Mouse (Mus musculus) lung, adult 2 months (tissue): ENCODE results near the gene Usp32. TPM values are rescaled to one million over a fixed set of nuclear protein-coding genes. Genes with fewer than 3 reads are reported as not detected.
"Not testable (repeated sequence)": the region's sequence is repeated elsewhere in the genome, so short reads cannot be mapped to it uniquely, and the experiment has no call there.

Experiments used
- DNase-seq: peaks from one replicate; pipeline ENCODE4 v3.0.0; 2022
- H3K4me1 ChIP-seq: fragments of 200-500 bp; 2 replicates; pipeline ENCODE4 v1.6.1; 2011; ENCODE audit warnings: low read length; ENCODE audit not compliant: control insufficient read depth, insufficient read depth
- H3K4me3 ChIP-seq: fragments of 200-500 bp; replicated peaks from 2 replicates; pipeline ENCODE3; 2011; ENCODE audit warnings: low read depth, mild to moderate bottlenecking, control low read depth, low read length; ENCODE audit errors: extremely low read depth
- CTCF ChIP-seq: fragments of 200-500 bp; IDR thresholded peaks from 2 replicates; pipeline ENCODE4 v1.5.1; 2011; ENCODE audit warnings: mild to moderate bottlenecking, low read length, control low read depth; ENCODE audit not compliant: insufficient read depth
- POLR2A ChIP-seq: fragments of 200-500 bp; IDR thresholded peaks from 2 replicates; pipeline ENCODE4 v1.6.1; 2011; ENCODE audit warnings: low read depth, mild to moderate bottlenecking, control low read depth, low read length, borderline replicate concordance; ENCODE audit errors: extremely low read depth
- WGBS: fragments of 180-500 bp; shearing (Covaris S2); methylation state at CpG from one replicate; pipeline ENCODE4 v1.1.7; 2018; 5-methylcytosine and 5-hydroxymethylcytosine counted together
- polyA plus RNA-seq: library from polyadenylated mRNA; depleted of rRNA; stranded (reverse); fragments of >200 nt; gene quantifications from 2 replicates; pipeline ENCODE4 v1.2.3, GENCODE M21; 2012

Usp32 gene
- polyA plus RNA-seq, 1 experiment = 7.9 TPM

DNA sequence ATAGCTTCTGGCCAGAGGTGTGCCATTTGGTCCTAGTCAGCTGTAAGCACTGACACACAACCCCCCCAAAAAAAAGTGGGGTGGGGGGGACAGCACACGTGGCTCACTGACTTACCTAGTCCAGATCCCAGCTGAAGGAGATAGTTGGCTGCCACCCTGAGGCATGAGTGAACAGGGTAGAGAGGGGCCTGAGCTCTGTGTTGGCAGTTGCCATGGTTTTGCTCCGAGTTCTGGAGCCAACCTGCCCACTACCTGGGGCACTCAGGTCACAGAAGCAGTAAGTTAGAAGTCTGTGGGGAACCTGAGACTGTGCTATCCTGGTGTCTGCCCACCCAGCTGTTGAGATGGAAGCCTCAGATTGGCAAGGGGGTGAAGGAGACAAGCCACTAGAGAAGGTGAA, 30.9 kb upstream of the Usp32 start:
- WGBS = 39% methylated on average over 2 of the region's 2 CpGs
- no peak overlapping the region for H3K4me3 ChIP-seq
- DNase-seq = no peak

DNA sequence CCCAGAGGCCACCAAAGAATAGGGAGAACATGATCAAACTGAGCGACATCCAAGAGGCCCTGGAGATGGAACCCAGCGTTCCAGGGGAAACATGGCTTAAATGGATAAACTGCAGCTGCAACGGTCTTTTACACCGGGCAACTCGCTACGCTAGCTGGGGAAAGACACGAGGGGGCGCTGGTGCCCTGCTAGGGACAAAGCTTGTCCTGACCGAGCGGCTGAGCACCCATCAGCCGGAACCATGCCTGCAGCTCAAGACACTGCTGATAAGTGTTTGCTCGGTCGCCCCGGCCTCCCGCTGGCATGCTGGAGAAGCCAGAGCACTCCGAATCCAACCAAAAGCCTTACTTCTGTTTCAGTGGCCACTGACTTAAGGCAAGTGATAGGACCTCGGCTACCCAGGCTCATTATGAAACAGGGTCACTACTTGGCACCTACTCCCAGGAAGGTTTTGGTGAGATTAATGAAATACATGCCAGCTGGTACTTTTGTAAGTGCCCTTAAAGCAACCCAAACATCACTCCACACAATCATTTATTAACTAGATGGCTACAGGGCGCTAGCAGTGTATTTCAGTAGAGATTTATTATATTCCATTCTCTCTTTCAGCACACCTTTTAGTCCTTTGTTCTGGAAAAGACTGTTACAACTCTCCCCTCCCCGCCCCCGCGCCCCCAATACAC, 30.2 kb upstream of the Usp32 start, which contains the start of gene 1700125H20Rik:
TSS of gene 1700125H20Rik (plus strand) at position 347 of the 683 bp plus-strand sequence.
- 12% methylated on average over 21 of the region's 21 CpGs for WGBS
- Histone ChIP-seq H3K4me1 (no peaks in the 10 kb centered on the region), H3K4me3 (peak within 1 kb of the TSS; percentile 36)
- no peak for TF ChIP-seq POLR2A
- peak; percentile 90 for TF ChIP-seq CTCF
- DNase-seq = peak; percentile 88

More for the DNA sequence above, 30.9 kb upstream of the Usp32 start:
- no peak for TF ChIP-seq POLR2A
- H3K4me1 ChIP-seq = no peaks in the 10 kb centered on the region

DNA sequence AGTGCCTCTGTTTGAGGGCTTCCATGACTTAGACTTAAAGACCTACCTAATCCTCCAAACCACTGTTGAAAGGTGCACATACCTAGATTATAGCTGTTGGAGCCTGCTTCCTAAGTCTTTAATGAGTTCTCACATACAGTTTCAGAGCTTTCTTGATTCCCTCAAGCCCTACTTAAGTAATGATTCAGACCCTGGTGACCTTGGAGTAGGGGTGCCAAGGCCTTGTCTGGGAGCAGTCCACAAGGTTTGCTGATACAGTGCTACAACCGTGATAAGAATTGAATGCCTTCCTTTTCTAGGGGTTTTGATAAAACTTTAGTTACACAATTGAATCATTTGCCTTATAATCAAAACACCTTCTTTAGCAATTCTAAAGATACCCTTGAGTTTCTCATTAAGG, 27.5 kb upstream of the Usp32 start:
- TF ChIP-seq POLR2A = no peak
- DNase-seq = no peak
- Histone ChIP-seq H3K4me3 (no peak overlapping the region), H3K4me1 (no peaks in the 10 kb centered on the region)
- WGBS = 69% methylated on average over 1 of the region's 1 CpGs

DNA sequence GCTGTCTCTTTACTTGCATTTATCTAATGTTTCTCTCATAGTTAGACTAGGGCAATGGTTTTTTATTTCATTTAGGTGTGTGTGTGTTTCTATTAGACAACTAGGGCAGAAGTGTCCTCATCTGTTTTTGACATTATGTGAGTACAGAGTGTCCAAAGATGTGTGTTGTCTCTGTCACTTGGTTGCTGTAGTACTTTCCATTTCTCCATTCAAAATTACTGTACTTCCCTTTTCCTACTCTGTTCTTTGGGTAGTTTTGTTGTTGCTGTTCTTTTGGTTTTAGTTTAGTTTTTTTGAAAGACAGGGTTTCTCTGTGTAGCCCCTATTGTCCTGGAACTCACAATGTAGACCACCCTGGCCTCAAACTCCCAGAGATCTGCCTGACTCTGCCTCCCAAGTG, 24.4 kb upstream of the Usp32 start:
- no peak for DNase-seq
- Histone ChIP-seq H3K4me1 (no peaks in the 10 kb centered on the region), H3K4me3 (no peak overlapping the region)
- TF ChIP-seq POLR2A (no peak), CTCF (no peak)

DNA sequence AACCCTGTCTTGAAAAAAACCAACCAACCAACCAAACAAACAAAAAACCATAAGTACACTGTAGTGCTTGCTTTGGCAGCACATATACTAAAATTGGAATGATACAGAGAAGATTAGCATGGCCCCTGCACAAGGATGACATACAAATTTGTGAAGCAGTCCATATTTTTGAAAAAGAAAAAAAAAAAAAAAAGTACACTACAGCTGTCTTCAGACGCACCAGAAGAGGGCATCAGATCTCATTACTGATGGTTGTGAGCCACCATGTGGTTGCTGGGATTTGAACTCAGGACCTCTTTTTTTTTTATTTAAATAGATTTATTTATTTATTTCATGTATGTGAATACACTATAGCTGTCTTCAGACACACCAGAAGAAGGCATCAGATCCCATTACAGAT, 23.1 kb upstream of the Usp32 start:
- not testable (repeated sequence) for H3K4me1 ChIP-seq, H3K4me3 ChIP-seq, DNase-seq
- WGBS = 79% methylated on average over 1 of the region's 1 CpGs

DNA sequence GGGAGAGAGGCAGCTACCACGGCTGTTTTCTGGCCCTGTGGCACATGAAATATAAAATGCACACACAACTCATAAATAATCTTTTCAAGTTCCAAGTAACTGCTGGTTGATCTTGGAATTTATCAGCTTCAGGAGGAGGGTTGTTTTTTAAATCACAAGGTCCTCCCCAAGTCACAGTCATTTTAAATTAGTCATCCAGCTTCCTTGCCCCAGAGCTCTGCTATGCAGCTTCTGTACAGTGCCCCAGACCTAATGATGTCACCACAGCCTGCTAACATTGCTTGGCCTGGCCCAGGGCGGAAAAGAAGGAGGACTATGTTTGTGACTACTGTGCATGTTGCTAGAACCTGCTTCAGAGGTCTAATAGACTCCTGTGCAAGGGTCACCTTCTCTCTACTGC, 17.3 kb upstream of the Usp32 start:
- DNase-seq = no peak
- WGBS = 60% methylated on average over 2 of the region's 2 CpGs
- no peak for TF ChIP-seq CTCF
- TF ChIP-seq POLR2A = no peak
- Histone ChIP-seq H3K4me3 (no peak overlapping the region), H3K4me1 (no peaks in the 10 kb centered on the region)

DNA sequence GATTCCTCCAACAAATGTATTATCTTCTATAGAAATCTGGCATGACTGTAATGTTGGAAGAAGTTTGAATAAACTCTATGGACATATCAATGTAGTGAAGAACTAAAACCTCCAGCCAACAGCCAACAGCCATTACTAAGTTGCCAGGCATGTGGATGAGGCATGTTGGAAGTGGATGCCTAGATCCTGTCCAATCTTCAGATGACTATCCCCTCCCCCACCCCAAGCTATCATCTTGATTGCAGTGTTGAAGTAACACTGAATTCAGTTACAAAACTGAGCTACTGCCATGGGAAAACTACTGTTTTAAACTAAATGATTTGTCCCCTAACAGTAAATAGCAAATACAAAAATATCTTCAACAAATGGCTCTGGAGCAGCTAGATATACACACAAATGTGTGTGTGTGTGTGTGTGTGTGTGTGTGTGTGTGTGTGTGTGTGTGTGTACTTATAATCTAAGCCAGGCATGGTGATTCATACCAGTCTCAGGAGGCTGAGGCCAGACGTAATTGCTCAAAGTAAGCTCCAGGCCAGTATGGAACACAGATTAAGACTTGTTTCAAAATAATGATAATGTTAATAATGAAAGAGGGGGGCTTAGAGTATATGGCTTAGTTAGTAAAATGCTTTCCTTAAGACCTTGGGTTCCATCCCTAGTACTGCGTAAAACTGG, 12.4 kb upstream of the Usp32 start:
- WGBS = 82% methylated on average over 2 of the region's 2 CpGs
- no peaks in the 10 kb centered on the region for H3K4me1 ChIP-seq
- TF ChIP-seq POLR2A = no peak
- TF ChIP-seq CTCF = no peak
- no peak for DNase-seq
- H3K4me3 ChIP-seq = no peak overlapping the region

DNA sequence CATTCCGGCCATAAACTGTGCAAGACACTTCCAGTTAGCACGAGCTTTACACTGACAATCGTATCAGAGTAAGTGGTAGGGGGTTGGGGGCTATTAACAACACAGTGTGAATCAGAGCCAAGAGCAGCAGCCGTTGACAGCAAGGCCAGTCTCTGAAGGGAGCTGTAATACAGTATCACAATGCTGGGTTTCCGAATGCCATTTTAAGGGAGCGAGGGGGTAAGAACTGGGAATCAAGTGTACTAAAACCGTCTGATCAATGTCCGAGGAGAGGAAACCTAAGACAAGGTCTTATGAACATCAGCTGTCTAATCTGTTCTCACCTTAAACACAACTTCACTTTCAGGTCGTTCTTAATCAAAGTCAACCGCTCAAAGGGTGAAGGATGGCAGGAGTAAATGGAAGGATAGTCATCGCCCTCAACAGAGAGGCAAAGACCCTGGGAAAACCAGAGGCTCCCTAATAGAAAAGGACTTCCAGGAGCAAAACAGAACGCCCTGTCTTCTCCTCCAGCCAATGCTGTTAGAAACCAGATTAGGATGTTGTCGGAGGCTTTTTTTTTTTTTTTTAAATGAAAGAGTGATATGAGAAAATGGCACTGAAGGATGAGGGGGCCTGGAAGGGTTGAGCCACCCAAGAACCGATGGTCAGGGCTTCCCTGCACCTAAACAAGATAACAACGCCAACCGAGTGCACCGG, 1.0 kb downstream of the Usp32 start:
- TF ChIP-seq CTCF (no peak), POLR2A (no peak)
- DNase-seq = peak; percentile 14
- Histone ChIP-seq H3K4me3 (peak overlapping the region; percentile 85), H3K4me1 (peaks cover 4% of the 10 kb centered on the region)
- WGBS = 2% methylated on average over 17 of the region's 17 CpGs

DNA sequence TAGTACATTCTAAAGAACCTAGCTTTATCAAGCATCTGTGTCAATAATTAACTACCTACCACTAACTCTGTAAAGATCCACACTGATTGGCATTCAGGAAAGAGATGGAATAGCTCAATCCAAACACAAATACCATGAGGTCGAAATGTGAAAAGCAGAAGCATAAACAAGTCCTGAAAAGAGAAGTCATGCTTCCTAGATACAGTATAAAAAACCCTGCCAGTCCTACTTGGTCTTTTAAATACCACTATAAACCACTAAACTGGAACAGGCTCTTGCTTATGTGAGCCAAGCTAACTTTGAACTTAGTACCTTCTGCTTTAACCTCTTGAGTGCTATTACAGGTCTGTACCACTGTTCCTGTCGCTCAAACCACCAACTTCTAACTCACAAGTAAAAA, 8.4 kb downstream of the Usp32 start:
- WGBS = 42% methylated on average over 2 of the region's 2 CpGs
- DNase-seq = no peak
- Histone ChIP-seq H3K4me3 (no peak overlapping the region), H3K4me1 (peaks cover 3% of the 10 kb centered on the region)
- TF ChIP-seq POLR2A (no peak), CTCF (no peak)

DNA sequence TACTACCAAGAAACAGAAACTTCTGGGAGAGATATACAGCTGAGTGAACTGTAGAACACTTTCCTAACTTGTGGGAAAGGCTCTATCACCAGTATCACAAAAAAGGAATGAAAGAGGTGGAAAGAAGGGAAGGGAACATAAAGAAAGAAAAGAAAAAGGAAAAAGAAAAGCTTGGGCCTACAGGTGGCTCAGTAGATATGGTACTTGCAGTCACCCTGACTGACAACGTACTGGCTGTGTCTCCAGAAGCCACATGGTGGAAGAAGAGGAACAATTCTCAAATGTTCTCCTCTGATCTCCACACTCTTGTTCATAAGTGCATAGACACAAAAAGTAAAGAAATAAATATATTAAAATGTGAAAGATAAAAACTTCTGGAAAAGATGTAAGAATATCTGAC, 11.1 kb downstream of the Usp32 start:
- WGBS = 76% methylated on average over 1 of the region's 1 CpGs
- DNase-seq = no peak
- TF ChIP-seq CTCF (no peak), POLR2A (no peak)
- no peak overlapping the region for H3K4me3 ChIP-seq
- peaks cover 3% of the 10 kb centered on the region for H3K4me1 ChIP-seq
